Mouse (Mus musculus): Measurements from ENCODE around the gene Nin.

Nin gene

GRCm38 (mm10) chr12:70076493-70076892, 37.0 kb downstream of the Nin start:
- TF ChIP-seq GATA4 (IDR thresholded peaks at IDR 0.05; ENCODE audit: insufficient replicate concordance, low read length): no peak

GRCm38 (mm10) chr12:70075001-70075400, 38.5 kb downstream of the Nin start:
- no peak for TF ChIP-seq GATA4 (IDR thresholded peaks at IDR 0.05; ENCODE audit: insufficient replicate concordance, low read length)

- TF ChIP-seq GATA4 (IDR thresholded peaks at IDR 0.05; ENCODE audit: insufficient replicate concordance, low read length): no peak
Measured at GRCm38 (mm10) chr12:70070888-70071287, 42.6 kb downstream of the Nin start.

GRCm38 (mm10) chr12:70070306-70070705, 43.2 kb downstream of the Nin start:
- no peak for TF ChIP-seq GATA4 (IDR thresholded peaks at IDR 0.05; ENCODE audit: insufficient replicate concordance, low read length)

- no peak for TF ChIP-seq GATA4 (IDR thresholded peaks at IDR 0.05; ENCODE audit: insufficient replicate concordance, low read length)
Measured at GRCm38 (mm10) chr12:70068647-70069257, 44.8 kb downstream of the Nin start.

- no peak for TF ChIP-seq GATA4 (IDR thresholded peaks at IDR 0.05; ENCODE audit: insufficient replicate concordance, low read length)
Measured at GRCm38 (mm10) chr12:70067849-70068248, 45.7 kb downstream of the Nin start.

- TF ChIP-seq GATA4 (IDR thresholded peaks at IDR 0.05; ENCODE audit: insufficient replicate concordance, low read length): no peak
Measured at GRCm38 (mm10) chr12:70062114-70062513, 51.4 kb downstream of the Nin start.

GRCm38 (mm10) chr12:70058956-70059851, 54.3 kb downstream of the Nin start:
- no peak for TF ChIP-seq GATA4 (IDR thresholded peaks at IDR 0.05; ENCODE audit: insufficient replicate concordance, low read length)

- no peak for TF ChIP-seq GATA4 (IDR thresholded peaks at IDR 0.05; ENCODE audit: insufficient replicate concordance, low read length)
Measured at GRCm38 (mm10) chr12:70050699-70051098, 62.8 kb downstream of the Nin start.

GRCm38 (mm10) chr12:70048741-70049140, 64.8 kb downstream of the Nin start:
- no peak for TF ChIP-seq GATA4 (IDR thresholded peaks at IDR 0.05; ENCODE audit: insufficient replicate concordance, low read length)

GRCm38 (mm10) chr12:70047281-70047680, 66.2 kb downstream of the Nin start:
- TF ChIP-seq GATA4 (IDR thresholded peaks at IDR 0.05; ENCODE audit: insufficient replicate concordance, low read length): no peak

- no peak for TF ChIP-seq GATA4 (IDR thresholded peaks at IDR 0.05; ENCODE audit: insufficient replicate concordance, low read length)
Measured at GRCm38 (mm10) chr12:70044353-70044752, 69.2 kb downstream of the Nin start.

- no peak for TF ChIP-seq GATA4 (IDR thresholded peaks at IDR 0.05; ENCODE audit: insufficient replicate concordance, low read length)
Measured at GRCm38 (mm10) chr12:70043421-70043820, 70.1 kb downstream of the Nin start.

GRCm38 (mm10) chr12:70040981-70041380, 72.5 kb downstream of the Nin start:
- TF ChIP-seq GATA4 (IDR thresholded peaks at IDR 0.05; ENCODE audit: insufficient replicate concordance, low read length): no peak

GRCm38 (mm10) chr12:70036722-70037305, 76.7 kb downstream of the Nin start:
- no peak for TF ChIP-seq GATA4 (IDR thresholded peaks at IDR 0.05; ENCODE audit: insufficient replicate concordance, low read length)

- no peak for TF ChIP-seq GATA4 (IDR thresholded peaks at IDR 0.05; ENCODE audit: insufficient replicate concordance, low read length)
Measured at GRCm38 (mm10) chr12:70026233-70026632, 87.3 kb downstream of the Nin start.

Measured in liver, adult (tissue).